Mouse (Mus musculus) heart, adult 18-20 months (tissue): Measurements from ENCODE around the gene Ankrd1. TPM values are rescaled to one million over a fixed set of nuclear protein-coding genes. Genes with fewer than 3 reads are reported as not detected.

Experiments used
- DNase-seq, 2 experiments: peaks; one replicate each; pipeline ENCODE4 v3.0.0; 2021 to 2022; ENCODE audit warnings: mixed read lengths in 1 of 2
- total RNA-seq, 2 experiments: library from RNA; stranded (reverse); gene quantifications; 2 replicates each; pipeline ENCODE4 v1.2.3; 2021

The Ankrd1 gene
- total RNA-seq, 2 experiments from 2014 or later, result 603 to 858 TPM

- DNase-seq, result no peak
These were observed 9.4 kb downstream of the Ankrd1 start for GRCm38 (mm10) chr19:36110465-36110864.

- no peak for DNase-seq
These were observed 10.5 kb downstream of the Ankrd1 start for GRCm38 (mm10) chr19:36109318-36109944.

- DNase-seq, result no peak
These were observed 16.0 kb downstream of the Ankrd1 start for GRCm38 (mm10) chr19:36103909-36104308.

GRCm38 (mm10) chr19:36098916-36099315, 21.0 kb downstream of the Ankrd1 start:
- no peak for DNase-seq

- DNase-seq, result no peak
These were observed 21.6 kb downstream of the Ankrd1 start for GRCm38 (mm10) chr19:36098265-36098664.

GRCm38 (mm10) chr19:36097194-36097593, 22.7 kb downstream of the Ankrd1 start:
- DNase-seq, result no peak

GRCm38 (mm10) chr19:36090781-36091180, 29.1 kb downstream of the Ankrd1 start:
- peak in 1 of 2 experiments; percentile 42 for DNase-seq

GRCm38 (mm10) chr19:36083262-36084225, 36.4 kb downstream of the Ankrd1 start, which contains the start of gene Rpp30:
Gene Rpp30 (plus strand): TSS chr19:36083716.
- peak; percentile 89 to 91 for DNase-seq

GRCm38 (mm10) chr19:36082606-36083261, 37.2 kb downstream of the Ankrd1 start:
- DNase-seq, result peak; percentile 57 to 64

- DNase-seq, result no peak
These were observed 56.9 kb downstream of the Ankrd1 start for GRCm38 (mm10) chr19:36062801-36063529.

Other genes starting within 250 kb of the Ankrd1 start
- under 1 TPM; 0.69 to 0.87 TPM for gene Htr7, start 62.6 kb downstream of the Ankrd1 start, total RNA-seq
- 10 to 100 TPM; 16.2 to 17.3 TPM for gene Rpp30, start 36.4 kb downstream of the Ankrd1 start, total RNA-seq
- gene Pcgf5, start 228.2 kb upstream of the Ankrd1 start, total RNA-seq, result 10 to 100 TPM; 63.4 to 78.1 TPM